Mouse (Mus musculus): ENCODE results near the gene Fam102b. TPM values are rescaled to one million over a fixed set of nuclear protein-coding genes. Genes with fewer than 3 reads are reported as not detected.

Gene Fam102b
- polyA plus RNA-seq (2014; fragmentation: Illumina TruSeq; extraction: RNeasy Lipid Tissue Mini Kit (QIAGEN cat#74804); ENCODE audit: low read depth, low replicate concordance): 3.2 TPM

GRCm38 (mm10) chr3:109027515-109027987 is at the start of gene Fam102b:
Fam102b (minus strand) TSS chr3:109027607.

GRCm38 (mm10) chr3:108940001-108940633 is 87.3 kb downstream of the Fam102b start, which contains the start of gene Gm9857:
Gm9857 (minus strand) TSS chr3:108940445.

GRCm38 (mm10) chr3:108939573-108939972 is 87.8 kb downstream of the Fam102b start, which contains the start of gene Henmt1:
Henmt1 (plus strand) TSS chr3:108939873.

Other genes with a start within 250 kb of the Fam102b start
- 32.1 TPM for gene Stxbp3, start 187.1 kb downstream of the Fam102b start, polyA plus RNA-seq (2014; fragmentation: Illumina TruSeq; extraction: RNeasy Lipid Tissue Mini Kit (QIAGEN cat#74804); ENCODE audit: low read depth, low replicate concordance)
- 0.43 TPM for gene Fndc7, start 137.6 kb downstream of the Fam102b start, polyA plus RNA-seq (2014; fragmentation: Illumina TruSeq; extraction: RNeasy Lipid Tissue Mini Kit (QIAGEN cat#74804); ENCODE audit: low read depth, low replicate concordance)
- gene Prpf38b, start 115.9 kb downstream of the Fam102b start, polyA plus RNA-seq (2014; fragmentation: Illumina TruSeq; extraction: RNeasy Lipid Tissue Mini Kit (QIAGEN cat#74804); ENCODE audit: low read depth, low replicate concordance): 97.7 TPM
- gene Henmt1, start 87.7 kb downstream of the Fam102b start, polyA plus RNA-seq (2014; fragmentation: Illumina TruSeq; extraction: RNeasy Lipid Tissue Mini Kit (QIAGEN cat#74804); ENCODE audit: low read depth, low replicate concordance): 39.8 TPM
- not detected for gene Gm9857, start 87.2 kb downstream of the Fam102b start, polyA plus RNA-seq (2014; fragmentation: Illumina TruSeq; extraction: RNeasy Lipid Tissue Mini Kit (QIAGEN cat#74804); ENCODE audit: low read depth, low replicate concordance)
- 38.4 TPM for gene Slc25a54, start 52.9 kb upstream of the Fam102b start, polyA plus RNA-seq (2014; fragmentation: Illumina TruSeq; extraction: RNeasy Lipid Tissue Mini Kit (QIAGEN cat#74804); ENCODE audit: low read depth, low replicate concordance)
- 13.5 TPM for gene Slc25a24, start 95.5 kb upstream of the Fam102b start, polyA plus RNA-seq (2014; fragmentation: Illumina TruSeq; extraction: RNeasy Lipid Tissue Mini Kit (QIAGEN cat#74804); ENCODE audit: low read depth, low replicate concordance)

All from testis, adult 10 weeks (tissue).